Mouse (Mus musculus): ENCODE measurements around the gene Lrrc63.

DNA sequence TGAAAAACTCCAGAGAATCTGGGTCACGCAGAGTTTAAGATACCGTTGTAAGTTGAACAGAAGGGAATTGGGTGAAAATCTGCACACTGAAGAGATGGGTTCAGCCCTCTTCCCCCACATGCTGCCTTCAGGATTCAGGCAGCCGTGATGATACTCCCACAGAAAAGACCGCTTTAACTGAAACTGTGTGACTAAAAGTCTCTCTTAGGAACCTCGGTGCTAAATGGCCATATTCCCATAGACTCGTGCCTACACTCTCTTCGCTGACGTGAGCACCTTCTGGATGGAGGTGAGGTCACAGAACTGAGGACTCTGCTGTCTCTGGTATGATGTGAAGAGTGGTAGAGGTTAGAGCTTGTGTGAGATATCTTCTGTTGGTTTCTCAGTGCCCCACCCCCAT is 66.7 kb downstream of the Lrrc63 start:
- TF ChIP-seq CTCF (IDR thresholded peaks at IDR 0.05; ENCODE audit: extremely low read depth, insufficient read length, insufficient replicate concordance, low read depth, low read length) (no peak), POLR2A (IDR thresholded peaks at IDR 0.05; ENCODE audit: low read depth, low read length) (no peak)
